Mouse (Mus musculus): ENCODE data around the gene Cnot10.

Cnot10 gene

DNA sequence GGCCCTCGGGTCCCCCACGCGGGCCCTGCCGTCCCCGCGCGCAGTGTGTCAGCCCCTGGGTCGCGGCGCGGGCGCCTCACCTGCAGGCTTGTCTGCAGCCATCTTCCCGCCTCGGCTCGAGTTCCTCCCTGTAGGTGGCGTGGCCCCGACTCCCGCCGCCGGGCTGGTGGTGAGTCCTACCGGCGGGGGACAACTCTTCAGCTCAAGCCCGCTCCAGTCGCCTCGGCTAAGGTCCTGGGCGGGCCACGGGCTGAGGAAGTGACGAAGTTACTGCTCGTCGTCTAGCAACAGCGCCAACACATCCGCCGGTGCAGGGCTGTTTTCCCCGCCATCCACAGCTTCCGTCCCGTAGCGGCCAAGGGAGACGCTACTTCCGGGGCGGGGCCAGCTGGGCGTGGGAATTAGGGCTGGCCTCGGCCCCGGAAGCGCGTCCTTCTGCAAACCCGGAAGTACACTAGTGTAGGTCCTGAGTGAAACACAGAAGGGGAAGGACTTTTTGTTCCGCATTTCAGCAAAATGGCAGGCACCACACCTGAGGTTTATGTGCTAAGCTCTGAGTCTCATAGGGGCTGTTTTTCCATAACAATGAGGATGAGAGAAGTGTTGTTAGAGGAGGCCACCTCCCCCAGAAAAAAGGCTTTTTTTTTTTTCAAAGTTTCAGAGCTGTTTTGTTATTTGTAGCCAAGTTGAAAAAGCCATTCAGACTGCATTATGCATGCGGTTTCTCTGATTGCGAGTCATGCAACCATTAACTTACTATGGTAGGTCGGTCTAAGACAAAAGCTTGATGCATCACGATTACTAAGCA lies at the start of gene Cnot10:
Gene Cnot10, minus strand, starts transcription at position 346 of the 808 bp plus-strand sequence.
- peak; percentile 99 to 100 for DNase-seq

- no peak for DNase-seq
Measured at GRCm38 (mm10) chr9:114688953-114689407, 49.0 kb upstream of the Cnot10 start.

DNA sequence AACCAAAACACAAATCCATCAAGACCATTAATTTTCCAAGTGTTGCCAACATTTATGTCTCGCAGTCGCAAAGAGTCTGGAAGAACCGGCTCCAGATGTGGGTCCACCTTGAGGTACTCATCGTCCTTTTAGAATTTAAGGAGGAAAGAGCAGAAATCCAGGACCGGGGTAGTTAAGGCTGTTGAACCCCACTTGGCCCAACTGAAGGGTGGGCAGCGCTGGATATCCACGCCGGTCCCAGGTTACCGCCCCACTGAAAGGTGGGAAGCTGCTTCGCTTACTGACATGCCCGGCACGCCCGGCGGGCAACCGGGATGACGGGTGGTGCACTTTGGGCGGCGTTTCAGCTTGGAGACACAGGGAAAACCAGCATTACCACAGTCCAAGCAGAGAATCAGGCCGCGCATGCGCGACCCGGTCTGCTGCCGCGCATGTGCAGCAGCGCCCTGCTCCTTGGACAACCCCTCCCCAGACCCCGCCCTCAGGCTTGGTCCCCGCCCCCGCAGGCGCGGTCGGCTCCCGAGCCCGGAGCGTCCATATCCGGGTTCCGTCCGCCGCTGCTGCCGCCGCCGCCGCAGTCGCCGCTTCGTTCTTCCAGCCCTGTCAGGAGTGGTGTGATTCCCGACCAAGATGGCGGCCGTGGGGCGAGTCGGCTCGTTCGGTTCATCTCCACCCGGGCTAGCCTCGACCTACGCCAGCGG lies 48.4 kb upstream of the Cnot10 start, which contains the start of gene Dync1li1:
Gene Dync1li1, plus strand, starts transcription at position 539 of the 701 bp plus-strand sequence.
- peak; percentile 97 to 98 for DNase-seq

DNA sequence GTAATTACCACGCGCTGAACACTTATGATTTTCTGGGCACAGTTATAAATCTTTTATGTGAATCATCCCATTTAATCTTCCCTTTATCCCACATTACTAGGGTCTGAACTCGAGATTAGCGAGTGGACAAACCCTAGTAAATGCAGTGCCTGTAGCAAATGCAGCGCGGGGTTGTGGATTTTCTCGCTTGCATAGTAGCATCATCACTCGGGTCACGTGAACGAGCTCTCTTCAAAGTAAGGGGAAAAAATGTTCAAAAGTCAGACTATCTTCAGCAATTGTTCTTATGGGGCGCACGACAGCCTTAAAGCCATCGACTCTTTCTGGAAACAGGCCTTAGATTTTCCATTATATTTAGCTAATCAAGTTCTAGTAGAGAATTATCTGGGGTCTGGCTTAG lies 47.7 kb upstream of the Cnot10 start:
- DNase-seq = no peak

- DNase-seq = no peak
Measured at GRCm38 (mm10) chr9:114686245-114686644, 46.3 kb upstream of the Cnot10 start.

GRCm38 (mm10) chr9:114682193-114682592 lies 42.2 kb upstream of the Cnot10 start:
- no peak for DNase-seq

GRCm38 (mm10) chr9:114680531-114680930 lies 40.5 kb upstream of the Cnot10 start:
- DNase-seq = no peak

GRCm38 (mm10) chr9:114679944-114680343 lies 40.0 kb upstream of the Cnot10 start:
- DNase-seq = no peak

DNA sequence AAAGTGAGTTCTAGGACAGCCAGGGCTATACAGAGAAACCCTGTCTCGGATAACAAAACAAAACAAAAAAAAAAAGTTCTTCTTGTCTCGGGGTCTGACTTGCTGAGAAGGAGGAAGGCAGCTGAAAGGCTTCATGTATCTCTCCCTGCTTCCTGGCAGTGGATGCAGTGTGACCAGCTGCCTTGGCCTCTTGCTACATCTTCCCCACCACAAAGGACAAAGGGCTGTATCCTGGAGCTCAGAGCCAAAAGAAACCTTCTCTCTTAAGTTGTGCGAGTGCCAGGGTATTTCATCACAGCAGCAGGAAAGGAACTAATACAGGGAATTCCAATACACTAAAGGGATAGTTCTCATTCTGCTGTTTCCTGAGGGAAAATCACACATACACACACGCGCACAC lies 38.6 kb upstream of the Cnot10 start:
- DNase-seq = no peak

DNA sequence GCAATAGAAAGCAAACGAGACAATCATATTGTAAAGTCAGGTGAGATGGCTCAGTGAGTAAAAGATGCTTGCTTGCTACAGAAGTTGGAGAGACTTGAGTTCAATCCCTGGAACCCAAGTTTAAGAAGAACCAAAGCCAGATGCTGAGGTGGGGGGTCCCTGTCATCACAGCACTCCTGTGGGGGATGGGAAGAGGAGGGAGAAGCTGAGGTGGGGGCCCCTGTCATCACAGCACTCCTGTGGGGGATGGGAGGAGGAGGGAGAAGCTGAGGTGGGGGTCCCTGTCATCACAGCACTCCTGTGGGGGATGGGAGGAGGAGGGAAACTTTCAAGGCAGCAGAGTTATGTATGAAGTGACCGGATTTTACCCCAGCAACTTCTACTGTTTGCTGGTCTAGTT lies 33.6 kb upstream of the Cnot10 start:
- DNase-seq = no peak

DNA sequence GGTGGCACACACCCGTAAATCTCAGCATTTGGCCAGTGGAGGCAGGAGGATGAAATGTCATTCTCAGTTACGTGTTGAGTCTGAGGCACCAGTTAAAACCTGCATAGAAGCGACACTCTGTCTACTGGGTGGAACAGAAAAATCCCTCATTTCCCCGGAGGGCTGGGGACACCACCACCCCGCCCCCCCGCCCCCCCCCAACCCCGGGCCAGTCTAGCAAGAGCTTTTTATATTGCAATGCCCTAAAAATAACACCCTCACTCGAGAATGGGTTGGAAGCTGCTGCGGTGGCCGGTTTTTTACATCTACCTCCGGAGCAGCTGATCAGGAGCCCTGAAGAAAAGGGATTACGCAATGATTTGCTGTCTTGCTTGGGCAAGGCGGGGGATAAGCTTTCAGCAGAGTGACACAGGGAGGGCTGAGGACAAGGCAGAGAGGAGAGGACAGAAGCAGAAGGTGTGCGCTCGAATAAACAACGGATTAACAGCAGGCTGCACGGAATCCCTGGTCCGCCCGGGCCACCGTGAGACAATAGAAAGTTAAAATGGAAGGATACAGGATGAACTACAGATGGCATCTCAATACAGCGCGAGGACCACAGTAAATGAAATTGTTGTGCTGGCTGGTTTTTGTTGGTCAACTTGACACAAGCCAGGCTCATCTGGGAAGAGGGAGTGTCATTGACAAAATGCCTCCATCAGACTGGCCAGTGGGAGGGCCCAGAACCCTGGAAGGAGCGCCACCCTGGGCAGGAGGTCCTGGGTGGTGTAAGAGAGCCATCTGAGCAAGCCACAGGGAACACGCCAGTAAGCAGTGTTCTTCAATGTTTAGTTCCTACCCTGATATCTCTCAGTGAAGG lies 32.9 kb upstream of the Cnot10 start:
- DNase-seq = peak; percentile 10

DNA sequence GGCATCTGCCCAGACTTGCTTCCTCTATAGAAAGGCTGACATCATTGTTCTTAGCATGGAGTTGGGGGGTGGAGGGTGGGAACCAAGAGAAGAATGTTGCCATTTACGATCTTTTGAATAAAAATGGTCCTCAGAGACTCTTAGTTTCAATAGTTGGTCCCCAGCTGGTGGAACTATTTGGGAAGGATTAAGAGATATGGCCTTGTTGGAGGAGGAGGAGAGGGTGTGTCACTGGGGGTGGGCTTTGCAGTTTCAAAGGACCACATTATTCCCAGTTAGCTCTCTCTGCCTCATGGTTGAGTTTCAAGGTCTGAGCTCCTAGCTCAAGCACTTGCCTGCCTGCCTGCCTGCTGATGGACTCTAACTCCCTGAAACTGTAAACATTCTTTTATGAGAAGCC lies 32.0 kb upstream of the Cnot10 start:
- no peak for DNase-seq

DNA sequence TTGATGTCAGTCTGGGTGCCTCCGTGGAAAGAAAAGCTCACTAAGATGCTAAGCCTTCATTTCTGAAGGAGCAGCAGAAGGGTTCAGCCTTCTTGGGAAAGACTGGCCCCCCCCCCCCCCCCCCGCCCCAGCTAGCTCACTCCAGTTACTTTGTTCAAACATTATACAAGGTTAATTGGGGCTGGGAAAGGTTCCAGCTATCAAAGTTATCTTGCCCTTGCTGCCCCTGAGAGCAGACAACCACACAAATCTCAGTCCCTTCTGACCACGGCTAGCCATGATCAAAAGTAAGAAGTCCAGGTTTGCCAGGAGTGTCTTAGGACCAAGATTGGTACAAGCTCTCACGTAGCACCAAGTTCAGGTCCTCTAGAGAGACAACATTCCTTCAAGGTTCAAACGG lies 29.0 kb upstream of the Cnot10 start:
- no peak for DNase-seq

DNA sequence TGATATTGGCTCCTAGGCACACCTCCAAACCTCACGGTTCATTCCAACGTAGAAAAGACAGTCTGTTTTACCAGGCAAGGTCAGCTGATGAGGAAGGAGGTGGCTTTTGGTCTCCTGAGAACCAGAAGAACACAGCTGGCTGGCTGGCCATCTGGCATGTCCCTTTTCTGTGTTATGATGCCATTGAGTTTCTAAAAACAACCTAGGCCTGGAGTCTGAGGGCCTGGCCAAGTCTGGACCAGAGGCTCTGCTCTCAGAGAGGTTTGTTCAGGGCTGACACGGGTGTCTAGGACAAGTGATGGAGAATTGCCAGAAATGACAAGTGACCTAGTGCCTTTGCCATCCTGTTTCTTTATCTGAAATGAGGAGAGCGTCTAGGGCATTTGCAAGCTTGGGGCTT lies 28.1 kb upstream of the Cnot10 start:
- DNase-seq = no peak

GRCm38 (mm10) chr9:114666858-114667257 lies 26.9 kb upstream of the Cnot10 start:
- DNase-seq = no peak

- DNase-seq = no peak
Measured at GRCm38 (mm10) chr9:114663782-114664181, 23.8 kb upstream of the Cnot10 start.

DNA sequence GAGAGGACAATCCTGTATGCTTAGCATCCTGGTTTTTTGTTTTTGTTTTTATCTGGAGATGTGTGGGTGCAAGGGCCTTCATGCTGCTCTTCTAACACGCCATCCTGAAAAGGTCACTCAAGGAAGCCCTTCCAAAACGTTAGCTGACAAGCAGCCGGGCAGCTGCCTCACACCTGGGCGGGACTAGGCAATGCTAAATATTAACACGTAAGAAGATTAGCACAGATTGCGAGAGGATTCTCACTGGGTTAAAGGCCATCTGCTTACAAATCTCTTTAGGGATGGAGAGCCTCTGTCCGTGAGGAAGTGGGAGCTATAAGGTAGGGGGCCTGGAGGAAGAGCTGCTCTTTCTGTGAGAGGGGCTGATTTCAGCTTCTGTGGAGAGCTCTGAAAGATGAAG lies 22.0 kb upstream of the Cnot10 start:
- no peak for DNase-seq

- no peak for DNase-seq
Measured at GRCm38 (mm10) chr9:114660983-114661382, 21.0 kb upstream of the Cnot10 start.

DNA sequence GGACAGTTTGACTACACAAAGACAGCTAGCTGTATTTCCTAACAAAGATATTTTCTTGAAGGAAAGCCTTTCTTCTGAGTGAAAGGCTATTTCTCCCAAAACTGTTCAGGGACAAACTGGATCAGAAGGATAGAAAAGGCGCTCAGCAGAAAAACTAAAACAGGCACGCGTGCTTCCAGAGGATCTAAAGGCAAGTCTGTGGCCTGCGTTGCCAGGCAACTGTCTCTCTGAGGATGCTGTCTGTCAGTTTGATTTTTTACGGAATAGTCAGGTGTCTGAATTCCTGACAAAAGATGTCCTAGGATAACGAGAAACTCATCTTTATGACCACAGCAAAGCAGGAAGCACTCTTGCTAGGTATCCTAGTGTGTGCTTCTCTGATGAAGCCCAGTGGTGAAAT lies 20.5 kb upstream of the Cnot10 start:
- DNase-seq = no peak

- no peak for DNase-seq
Measured at GRCm38 (mm10) chr9:114656701-114657100, 16.7 kb upstream of the Cnot10 start.

DNA sequence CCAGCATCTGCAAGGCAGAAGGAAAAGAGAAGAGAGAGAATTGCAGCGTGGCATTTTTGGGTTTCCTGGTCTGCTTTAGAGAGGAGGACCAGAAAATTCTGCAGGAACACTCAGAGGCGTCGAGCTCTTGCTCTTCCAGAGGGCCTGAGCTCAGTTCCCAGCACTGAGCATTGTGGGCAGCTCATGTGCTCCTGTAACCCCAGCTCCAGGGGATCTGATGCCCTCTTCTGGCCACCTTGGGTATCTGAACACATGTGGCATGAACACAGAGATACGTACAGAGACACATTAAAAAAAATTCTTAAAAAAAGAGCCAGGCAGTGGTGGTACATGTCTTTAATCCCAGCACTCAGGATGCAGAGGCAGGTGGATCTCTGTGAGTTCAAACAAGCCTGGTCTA lies 15.4 kb upstream of the Cnot10 start:
- DNase-seq = no peak

DNA sequence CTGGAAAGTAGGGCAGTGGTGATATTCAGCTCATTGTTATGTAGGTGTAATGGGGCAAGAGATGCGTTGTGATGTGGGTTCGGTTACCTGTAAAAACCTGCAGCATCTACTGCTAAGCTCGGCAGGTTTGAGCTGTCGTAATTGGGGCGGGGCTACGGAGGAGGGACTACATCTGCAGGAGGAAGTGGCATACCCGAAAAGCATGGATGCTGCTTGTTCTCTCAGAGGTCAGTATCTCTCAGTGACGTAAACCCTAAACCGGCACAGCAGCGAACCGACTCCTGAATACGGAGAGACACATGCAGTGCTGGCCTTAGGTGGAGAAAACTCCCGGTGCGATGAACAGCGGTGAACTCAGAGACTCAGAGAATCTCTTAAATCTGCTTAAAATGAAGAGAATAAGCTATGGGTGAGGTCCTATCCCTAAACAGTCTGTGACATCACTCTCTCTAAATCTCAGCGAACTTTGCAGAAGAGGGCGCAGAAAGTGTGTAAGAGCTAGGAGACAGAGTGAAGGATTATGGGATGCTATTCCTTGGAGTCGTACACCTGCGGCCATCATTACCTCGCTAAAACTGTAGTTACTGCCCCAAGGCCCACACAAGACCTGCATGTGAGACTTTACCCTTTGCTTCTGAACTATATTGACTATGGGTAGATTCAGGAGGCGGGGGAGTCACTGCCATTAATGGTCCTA lies 11.1 kb upstream of the Cnot10 start:
- peak; percentile 45 to 59 for DNase-seq

- no peak for DNase-seq
Measured at GRCm38 (mm10) chr9:114649371-114649770, 9.4 kb upstream of the Cnot10 start.

All from B cell, adult 2 months (primary cell).